Mouse (Mus musculus) liver, embryonic 14.5 days (tissue): ENCODE results near the gene Hirip3.

Experiments
- CTCF ChIP-seq: IDR thresholded peaks from 2 replicates; pipeline ENCODE4 v1.5.1; 2016; ENCODE audit warnings: antibody characterized with exemption, low read depth, control low read depth
- EP300 ChIP-seq: IDR thresholded peaks from 2 replicates; pipeline ENCODE4 v1.6.1; 2016; ENCODE audit warnings: antibody characterized with exemption, low read depth

GRCm38 (mm10) chr7:126818818-126819217, 43.0 kb upstream of the Hirip3 start:
- TF ChIP-seq CTCF (peak; percentile 36; the same call in 1 of the 2 replicates), EP300 (no peak)
